Mouse (Mus musculus) G1E (cell line): ENCODE results near the gene Ehmt2.

Experiments
- CTCF ChIP-seq: IDR thresholded peaks from 2 replicates; pipeline ENCODE4 v1.5.1; 2012; ENCODE audit warnings: low read depth, low read length, inconsistent platforms, mixed read lengths
- GATA1 ChIP-seq: IDR thresholded peaks from 2 replicates; pipeline ENCODE4 v1.6.1; 2012; ENCODE audit warnings: borderline replicate concordance, low read length, inconsistent platforms, mixed read lengths
- GATA2 ChIP-seq: IDR thresholded peaks from 2 replicates; pipeline ENCODE4 v1.6.1; 2012; ENCODE audit warnings: low read depth, low read length, inconsistent platforms, borderline replicate concordance
- POLR2AphosphoS5 ChIP-seq: IDR thresholded peaks from 2 replicates; pipeline ENCODE4 v1.6.1; 2012; ENCODE audit warnings: low read depth, low read length, inconsistent platforms; ENCODE audit not compliant: insufficient replicate concordance
- TAL1 ChIP-seq: conservative IDR thresholded peaks from 2 replicates; pipeline ENCODE4 v1.6.1; 2012; ENCODE audit warnings: low read depth, low read length, inconsistent platforms, mixed read lengths

- TF ChIP-seq CTCF: no peak
- TF ChIP-seq GATA1: no peak
- TF ChIP-seq POLR2AphosphoS5: no peak
- no peak for TF ChIP-seq TAL1
- no peak for TF ChIP-seq GATA2
Measured at GRCm38 (mm10) chr17:34924258-34924657, 26.0 kb downstream of the Ehmt2 start.
